Mouse (Mus musculus): ENCODE measurements around the gene Fut8. TPM values are rescaled to one million over a fixed set of nuclear protein-coding genes. Genes with fewer than 3 reads are reported as not detected.
"Not testable (repeated sequence)": the region's sequence is repeated elsewhere in the genome, so short reads cannot be mapped to it uniquely, and the experiment has no call there.

Gene Fut8
- polyA plus RNA-seq, 1 experiment from 2014 or later, result 69.5 TPM

DNA sequence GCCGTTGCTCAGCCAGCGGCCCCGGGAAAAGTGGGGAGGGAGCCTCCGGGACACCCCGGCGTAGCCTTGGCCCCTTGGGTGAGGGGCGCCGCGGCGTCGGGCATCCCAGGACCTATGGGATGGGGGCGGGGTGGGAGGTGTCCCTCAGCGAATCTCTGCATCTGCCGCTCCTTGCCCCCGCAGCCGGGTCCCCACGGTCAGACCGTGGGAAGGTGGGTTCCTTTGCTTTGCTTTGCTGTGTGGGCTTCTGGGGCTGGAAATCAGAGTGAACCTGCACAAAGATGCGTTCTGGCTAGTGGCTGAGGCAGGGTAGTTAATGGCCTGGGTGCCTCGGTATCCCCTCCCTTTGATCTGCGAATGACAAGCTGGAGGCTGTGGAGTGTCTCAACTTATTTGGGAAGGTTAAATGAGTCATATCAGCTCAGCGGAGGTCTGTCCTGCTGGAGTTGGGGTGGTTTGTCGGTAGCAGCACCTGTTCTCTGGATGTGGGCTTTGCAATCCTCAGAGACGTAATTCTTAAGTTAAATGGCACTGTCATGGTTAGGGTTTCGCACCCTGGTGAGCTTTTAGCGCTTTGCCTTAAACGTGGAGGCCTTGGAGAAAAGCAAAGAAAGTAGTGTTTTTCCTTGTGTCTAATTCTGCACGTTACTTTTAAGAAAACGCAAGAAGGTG, 1.6 kb downstream of the Fut8 start:
- ATAC-seq, result peak; percentile 1; the same call in 1 of the 2 replicates
- peak overlapping the region; percentile 98 for H3K27ac ChIP-seq (ENCODE audit: low read length)
- WGBS, result under 1% methylated on average over 28 of the region's 29 CpGs
- no peaks in the 10 kb centered on the region for H3K27me3 ChIP-seq (ENCODE audit: control insufficient read depth, insufficient read depth, low read depth, low read length)
- H3K4me3 ChIP-seq (ENCODE audit: low read depth, low read length), result peak overlapping the region; percentile 89
- no peaks in the 10 kb centered on the region for H3K36me3 ChIP-seq (ENCODE audit: control insufficient read depth, insufficient read depth, low read length)
- H3K9me3 ChIP-seq (replicated peaks; ENCODE audit: control insufficient read depth, low read length, poor library complexity, severe bottlenecking), result no peaks in the 10 kb centered on the region
- H3K4me1 ChIP-seq (ENCODE audit: control insufficient read depth, insufficient read depth, low read length), result peaks cover 9% of the 10 kb centered on the region
- peak overlapping the region; percentile 76 for H3K9ac ChIP-seq (ENCODE audit: low read depth, low read length)
- H3K4me2 ChIP-seq (ENCODE audit: low read length), result peak overlapping the region; percentile 64

DNA sequence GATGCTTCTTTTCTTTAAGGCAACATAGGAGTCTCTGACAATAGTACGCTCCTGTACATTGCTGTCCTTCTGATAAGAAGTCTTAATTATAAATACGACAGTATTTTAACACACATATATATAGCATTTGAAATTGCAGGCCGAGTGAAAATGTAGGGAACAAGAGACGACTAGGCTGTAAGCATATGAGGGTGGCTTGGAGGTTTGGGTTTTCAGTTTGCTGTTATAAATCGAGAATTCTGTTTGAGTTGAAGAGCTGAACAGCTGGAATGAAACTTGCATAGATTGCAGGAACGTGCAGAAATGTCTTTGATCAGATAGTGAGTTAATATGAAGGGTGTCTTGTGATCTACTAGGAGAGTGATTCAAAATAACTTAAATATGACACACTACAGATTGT, 2.4 kb downstream of the Fut8 start:
- Histone ChIP-seq H3K27ac (ENCODE audit: low read length) (no peak overlapping the region), H3K4me1 (ENCODE audit: control insufficient read depth, insufficient read depth, low read length) (peaks cover 9% of the 10 kb centered on the region), H3K36me3 (ENCODE audit: control insufficient read depth, insufficient read depth, low read length) (no peaks in the 10 kb centered on the region), H3K4me2 (ENCODE audit: low read length) (peak overlapping the region; percentile 60), H3K27me3 (ENCODE audit: control insufficient read depth, insufficient read depth, low read depth, low read length) (no peaks in the 10 kb centered on the region), H3K4me3 (ENCODE audit: low read depth, low read length) (peak overlapping the region; percentile 39), H3K9me3 (replicated peaks; ENCODE audit: control insufficient read depth, low read length, poor library complexity, severe bottlenecking) (no peaks in the 10 kb centered on the region), H3K9ac (ENCODE audit: low read depth, low read length) (peak overlapping the region; percentile 34; the same call in 1 of the 2 replicates)
- no peak for ATAC-seq
- 46% methylated on average over 6 of the region's 6 CpGs for WGBS

DNA sequence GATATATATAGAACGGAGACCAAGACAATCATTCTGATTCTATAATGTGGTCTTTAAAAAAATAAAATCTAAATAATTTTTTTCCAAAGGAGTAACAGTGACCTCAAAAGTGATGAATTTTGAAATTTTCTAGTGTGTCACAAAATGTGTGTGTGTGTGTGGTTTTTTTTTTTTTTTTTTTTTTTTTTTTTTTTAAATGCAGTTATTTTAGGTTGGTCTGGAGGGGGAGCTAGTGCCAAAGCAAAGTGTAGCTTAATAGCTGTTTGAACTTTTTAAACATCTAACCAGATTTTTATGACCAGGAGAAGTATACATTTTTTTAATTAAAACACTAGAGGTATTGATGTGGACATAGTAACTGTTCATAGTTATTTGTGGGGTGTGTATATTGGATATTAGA, 2.9 kb downstream of the Fut8 start:
- H3K4me1 ChIP-seq (ENCODE audit: control insufficient read depth, insufficient read depth, low read length), result peaks cover 9% of the 10 kb centered on the region
- H3K9ac ChIP-seq (ENCODE audit: low read depth, low read length), result no peak overlapping the region
- WGBS, result 74% methylated on average over 1 of the region's 1 CpGs
- no peaks in the 10 kb centered on the region for H3K9me3 ChIP-seq (replicated peaks; ENCODE audit: control insufficient read depth, low read length, poor library complexity, severe bottlenecking)
- H3K4me3 ChIP-seq (ENCODE audit: low read depth, low read length), result no peak overlapping the region
- H3K36me3 ChIP-seq (ENCODE audit: control insufficient read depth, insufficient read depth, low read length), result no peaks in the 10 kb centered on the region
- H3K27ac ChIP-seq (ENCODE audit: low read length), result no peak overlapping the region
- no peak for ATAC-seq
- H3K4me2 ChIP-seq (ENCODE audit: low read length), result no peak overlapping the region; the same call in 1 of the 2 replicates
- no peaks in the 10 kb centered on the region for H3K27me3 ChIP-seq (ENCODE audit: control insufficient read depth, insufficient read depth, low read depth, low read length)

DNA sequence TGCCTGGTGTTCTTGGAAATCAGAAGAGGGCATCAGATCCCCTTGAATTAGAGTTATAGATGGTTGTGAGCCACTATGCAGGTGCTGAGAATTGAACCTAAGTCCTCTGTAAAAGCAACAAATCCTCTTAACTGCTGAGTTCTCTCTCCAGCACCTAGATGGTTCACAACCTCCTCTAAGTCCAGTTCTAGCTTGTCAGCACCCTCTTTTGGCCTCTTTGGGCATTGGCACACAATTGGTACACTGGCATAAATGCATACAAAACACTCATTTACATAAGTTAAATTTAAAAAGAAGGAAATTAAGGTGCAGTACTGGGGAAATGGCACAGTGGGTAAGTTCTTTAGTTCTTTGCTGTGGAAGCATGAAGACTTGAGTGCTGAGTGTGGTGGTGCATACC, 24.7 kb downstream of the Fut8 start:
- H3K27me3 ChIP-seq (ENCODE audit: control insufficient read depth, insufficient read depth, low read depth, low read length), result no peaks in the 10 kb centered on the region
- no peak for ATAC-seq
- H3K9ac ChIP-seq (ENCODE audit: low read depth, low read length), result no peak overlapping the region
- H3K4me2 ChIP-seq (ENCODE audit: low read length), result no peak overlapping the region
- H3K4me3 ChIP-seq (ENCODE audit: low read depth, low read length), result no peak overlapping the region
- H3K9me3 ChIP-seq (replicated peaks; ENCODE audit: control insufficient read depth, low read length, poor library complexity, severe bottlenecking), result no peaks in the 10 kb centered on the region
- H3K27ac ChIP-seq (ENCODE audit: low read length), result no peak overlapping the region
- H3K36me3 ChIP-seq (ENCODE audit: control insufficient read depth, insufficient read depth, low read length), result no peaks in the 10 kb centered on the region
- no peaks in the 10 kb centered on the region for H3K4me1 ChIP-seq (ENCODE audit: control insufficient read depth, insufficient read depth, low read length)

DNA sequence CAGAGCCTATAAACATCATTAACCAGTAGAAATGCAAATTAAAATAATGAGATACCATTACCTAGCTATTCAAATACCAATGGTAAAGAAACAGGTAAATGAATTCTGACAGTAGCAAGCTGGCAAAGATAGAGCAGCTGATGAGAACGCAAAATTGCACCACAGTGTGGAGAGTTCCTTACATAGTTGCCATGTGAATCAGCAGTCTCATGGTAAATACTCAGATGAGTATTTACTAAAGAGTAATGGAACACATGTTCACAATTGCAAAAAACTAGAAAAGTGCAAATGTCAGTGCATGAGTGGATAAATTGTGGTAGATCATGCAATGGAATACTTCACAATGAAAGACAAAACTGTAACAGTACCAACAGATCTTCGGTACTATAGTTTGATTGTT, 25.9 kb downstream of the Fut8 start:
- Histone ChIP-seq H3K9me3 (replicated peaks; ENCODE audit: control insufficient read depth, low read length, poor library complexity, severe bottlenecking) (no peaks in the 10 kb centered on the region), H3K4me3 (ENCODE audit: low read depth, low read length) (no peak overlapping the region), H3K36me3 (ENCODE audit: control insufficient read depth, insufficient read depth, low read length) (no peaks in the 10 kb centered on the region), H3K9ac (ENCODE audit: low read depth, low read length) (no peak overlapping the region), H3K27me3 (ENCODE audit: control insufficient read depth, insufficient read depth, low read depth, low read length) (no peaks in the 10 kb centered on the region), H3K4me2 (ENCODE audit: low read length) (no peak overlapping the region), H3K4me1 (ENCODE audit: control insufficient read depth, insufficient read depth, low read length) (no peaks in the 10 kb centered on the region), H3K27ac (ENCODE audit: low read length) (no peak overlapping the region)
- 90% methylated on average over 2 of the region's 2 CpGs for WGBS
- ATAC-seq, result no peak

DNA sequence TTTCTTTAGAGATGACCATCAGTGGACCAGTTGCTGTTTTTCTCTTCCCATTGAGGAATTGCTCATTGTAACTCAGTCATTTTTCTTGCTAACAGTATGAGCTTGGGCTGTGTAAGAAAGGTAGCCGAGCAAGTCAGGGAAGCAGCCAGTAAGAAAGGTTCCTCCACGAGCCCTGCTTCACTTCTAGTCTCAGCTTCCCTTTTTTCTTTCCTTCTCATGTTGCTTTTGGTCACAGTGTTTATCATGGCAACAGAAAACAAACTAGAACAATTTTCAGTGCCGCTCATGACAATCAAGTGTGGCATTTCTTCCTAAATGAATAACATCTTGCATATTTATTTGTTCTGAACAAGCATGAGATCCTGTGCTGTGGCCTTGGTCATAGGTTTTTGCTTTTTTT, 32.8 kb downstream of the Fut8 start:
- no peak overlapping the region for H3K27ac ChIP-seq (ENCODE audit: low read length)
- H3K9me3 ChIP-seq (replicated peaks; ENCODE audit: control insufficient read depth, low read length, poor library complexity, severe bottlenecking), result no peaks in the 10 kb centered on the region
- no peak overlapping the region for H3K4me3 ChIP-seq (ENCODE audit: low read depth, low read length)
- H3K4me2 ChIP-seq (ENCODE audit: low read length), result no peak overlapping the region
- H3K27me3 ChIP-seq (ENCODE audit: control insufficient read depth, insufficient read depth, low read depth, low read length), result no peaks in the 10 kb centered on the region
- ATAC-seq, result no peak
- WGBS, result 90% methylated on average over 3 of the region's 3 CpGs
- no peaks in the 10 kb centered on the region for H3K36me3 ChIP-seq (ENCODE audit: control insufficient read depth, insufficient read depth, low read length)
- H3K9ac ChIP-seq (ENCODE audit: low read depth, low read length), result no peak overlapping the region
- no peaks in the 10 kb centered on the region for H3K4me1 ChIP-seq (ENCODE audit: control insufficient read depth, insufficient read depth, low read length)

DNA sequence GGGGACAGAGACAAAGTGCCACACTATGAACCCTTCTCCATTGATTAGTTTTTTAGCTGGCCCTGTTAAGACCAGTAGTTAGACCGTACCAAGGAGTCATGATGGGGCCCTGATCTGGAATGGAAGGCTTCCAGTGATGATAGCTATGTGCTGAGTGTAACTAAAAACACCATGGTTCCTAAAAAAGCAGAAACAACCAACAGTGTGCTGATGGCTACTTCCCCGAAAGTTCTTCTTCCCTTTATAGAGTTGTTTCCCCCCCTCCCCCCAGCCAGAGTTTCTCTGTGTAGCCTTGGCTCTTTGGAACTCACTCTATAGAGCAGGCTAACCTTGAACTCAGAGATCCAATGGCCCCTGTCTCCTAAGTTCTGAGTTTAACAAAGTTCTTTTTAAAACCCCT, 50.6 kb downstream of the Fut8 start:
- Histone ChIP-seq H3K4me2 (ENCODE audit: low read length) (no peak overlapping the region), H3K4me1 (ENCODE audit: control insufficient read depth, insufficient read depth, low read length) (no peaks in the 10 kb centered on the region)
- WGBS, result 98% methylated on average over 2 of the region's 2 CpGs

DNA sequence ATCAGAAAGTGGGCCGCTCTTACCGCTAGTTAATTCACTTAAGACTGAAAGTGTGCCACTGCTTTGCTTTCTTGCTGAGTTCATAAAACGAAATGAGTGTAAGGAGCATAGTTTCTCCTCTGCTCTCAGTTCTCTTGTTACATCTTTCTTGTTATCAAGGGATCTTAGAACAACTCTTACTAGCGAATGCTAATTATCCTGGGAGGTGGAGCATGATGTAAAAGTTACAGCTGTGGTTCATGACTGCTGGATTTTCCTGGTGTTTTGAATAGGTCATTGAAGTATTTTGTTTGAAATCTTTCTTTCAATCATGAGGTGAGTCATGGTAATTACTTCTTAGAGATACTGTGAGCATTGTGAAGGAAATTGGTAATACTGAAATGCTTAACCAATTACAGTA, 53.1 kb downstream of the Fut8 start:
- 80% methylated on average over 4 of the region's 4 CpGs for WGBS
- H3K9ac ChIP-seq (ENCODE audit: low read depth, low read length), result no peak overlapping the region
- H3K4me2 ChIP-seq (ENCODE audit: low read length), result no peak overlapping the region
- H3K27ac ChIP-seq (ENCODE audit: low read length), result no peak overlapping the region
- H3K4me3 ChIP-seq (ENCODE audit: low read depth, low read length), result no peak overlapping the region
- H3K4me1 ChIP-seq (ENCODE audit: control insufficient read depth, insufficient read depth, low read length), result no peaks in the 10 kb centered on the region
- ATAC-seq, result no peak
- no peaks in the 10 kb centered on the region for H3K36me3 ChIP-seq (ENCODE audit: control insufficient read depth, insufficient read depth, low read length)
- no peaks in the 10 kb centered on the region for H3K27me3 ChIP-seq (ENCODE audit: control insufficient read depth, insufficient read depth, low read depth, low read length)
- H3K9me3 ChIP-seq (replicated peaks; ENCODE audit: control insufficient read depth, low read length, poor library complexity, severe bottlenecking), result no peaks in the 10 kb centered on the region

More for the DNA sequence above, 50.6 kb downstream of the Fut8 start:
- Histone ChIP-seq H3K4me3 (ENCODE audit: low read depth, low read length) (no peak overlapping the region), H3K9ac (ENCODE audit: low read depth, low read length) (no peak overlapping the region), H3K9me3 (replicated peaks; ENCODE audit: control insufficient read depth, low read length, poor library complexity, severe bottlenecking) (no peaks in the 10 kb centered on the region), H3K27me3 (ENCODE audit: control insufficient read depth, insufficient read depth, low read depth, low read length) (no peaks in the 10 kb centered on the region), H3K27ac (ENCODE audit: low read length) (no peak overlapping the region), H3K36me3 (ENCODE audit: control insufficient read depth, insufficient read depth, low read length) (no peaks in the 10 kb centered on the region)
- ATAC-seq, result no peak

DNA sequence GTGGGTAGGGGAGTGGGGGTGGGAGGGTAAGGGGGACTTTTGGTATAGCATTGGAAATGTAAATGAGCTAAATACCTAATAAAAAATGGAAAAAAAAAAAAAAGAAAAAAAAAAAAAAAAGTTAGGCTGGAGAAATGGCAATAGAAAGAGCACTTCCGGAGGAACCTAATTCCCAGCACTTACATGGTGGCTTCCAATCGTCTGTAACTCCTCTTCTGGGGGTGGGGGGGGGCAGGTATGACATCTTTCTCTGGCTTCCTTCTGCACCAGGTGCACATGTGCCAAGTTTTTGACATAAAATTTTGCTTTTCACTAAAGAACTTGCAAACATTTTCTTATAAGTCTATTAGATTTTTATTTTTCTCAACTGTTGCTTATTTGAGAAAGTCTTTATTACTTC, 53.9 kb downstream of the Fut8 start:
- WGBS, result 78% methylated on average over 2 of the region's 2 CpGs

More for the DNA sequence above, 53.9 kb downstream of the Fut8 start:
- H3K9ac ChIP-seq (ENCODE audit: low read depth, low read length); H3K9me3 ChIP-seq (replicated peaks; ENCODE audit: control insufficient read depth, low read length, poor library complexity, severe bottlenecking); H3K36me3 ChIP-seq (ENCODE audit: control insufficient read depth, insufficient read depth, low read length); H3K4me2 ChIP-seq (ENCODE audit: low read length); H3K27me3 ChIP-seq (ENCODE audit: control insufficient read depth, insufficient read depth, low read depth, low read length); H3K4me1 ChIP-seq (ENCODE audit: control insufficient read depth, insufficient read depth, low read length); ATAC-seq; H3K27ac ChIP-seq (ENCODE audit: low read length); H3K4me3 ChIP-seq (ENCODE audit: low read depth, low read length): not testable (repeated sequence)

Data from midbrain, embryonic 16.5 days (tissue).